Mouse (Mus musculus): Measurements from ENCODE around the gene Mylk.

GRCm38 (mm10) chr16:34749536-34749935 is 4.5 kb downstream of the Mylk start:
- TF ChIP-seq POLR2A (IDR thresholded peaks at IDR 0.05; ENCODE audit: low read depth, low read length) (no peak), CTCF (conservative IDR thresholded peaks at IDR 0.05 in 1 of 2, IDR thresholded peaks at IDR 0.05 in 1 of 2; ENCODE audit: low read depth in 2 of 2, low read length in 2 of 2) (no peak), MEF2A (IDR thresholded peaks at IDR 0.05; ENCODE audit: borderline replicate concordance, low read depth, low read length) (no peak), E2F4 (IDR thresholded peaks at IDR 0.05; ENCODE audit: insufficient replicate concordance, low read depth, low read length) (no peak), TCF12 (IDR thresholded peaks at IDR 0.05; ENCODE audit: low read depth, low read length) (no peak), RAD21 (IDR thresholded peaks at IDR 0.05; ENCODE audit: low read depth, low read length) (no peak), USF1 (IDR thresholded peaks at IDR 0.05; ENCODE audit: low read depth, low read length) (no peak), CHD2 (IDR thresholded peaks at IDR 0.05; ENCODE audit: low read length) (no peak), ELF1 (IDR thresholded peaks at IDR 0.05; ENCODE audit: low read depth, low read length) (no peak), BHLHE40 (IDR thresholded peaks at IDR 0.05; ENCODE audit: low read depth, low read length) (no peak), PAX5 (IDR thresholded peaks at IDR 0.05; ENCODE audit: low read length) (no peak), JUN (IDR thresholded peaks at IDR 0.05; ENCODE audit: insufficient read depth, low read depth, low read length) (no peak), POLR2AphosphoS2 (IDR thresholded peaks at IDR 0.05; ENCODE audit: low read depth, low read length) (no peak), MYC (IDR thresholded peaks at IDR 0.05; ENCODE audit: low read depth, low read length) (no peak)

Measured in CH12.LX (cell line).